ENCODE assay signal across 8 mouse cellular contexts in the genomic region with DNA sequence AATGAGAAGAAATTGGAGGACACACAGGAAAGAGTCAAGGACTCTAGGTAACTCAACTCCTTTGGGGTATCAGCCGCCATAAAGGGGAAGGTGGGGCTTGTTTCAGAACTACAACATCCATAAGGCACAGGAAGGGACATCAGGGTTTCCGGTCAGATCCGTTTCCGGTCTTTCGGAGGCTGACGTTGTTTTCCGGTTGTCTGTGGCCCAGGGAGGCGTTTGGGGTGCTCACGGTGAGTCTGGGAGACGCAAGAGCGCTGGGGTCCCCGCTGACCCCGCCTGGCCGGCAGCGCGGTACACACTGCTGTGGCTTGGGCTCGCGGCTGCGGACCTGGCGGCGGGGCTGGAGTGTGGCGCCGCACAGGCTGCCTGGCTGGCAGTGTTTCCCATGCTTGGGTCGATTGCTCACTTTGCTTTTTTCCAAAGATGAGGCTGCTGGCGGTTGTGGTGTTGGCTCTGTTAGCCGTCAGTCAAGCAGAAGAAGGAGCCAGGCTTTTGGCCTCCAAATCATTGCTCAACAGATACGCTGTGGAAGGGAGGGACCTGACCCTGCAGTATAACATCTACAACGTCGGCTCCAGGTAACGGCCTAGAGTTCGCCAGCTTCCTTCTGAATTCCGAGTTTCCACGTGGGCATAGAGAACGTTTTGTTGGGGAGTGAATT. TPM values are rescaled to one million over a fixed set of nuclear protein-coding genes. Genes with fewer than 3 reads are reported as not detected.
DNase-seq lines count a peak whose midpoint lies in the region; ATAC-seq and TF ChIP-seq lines count a peak whose summit lies in the region.

No protein-coding gene starts in this region.

- H3K9me3 ChIP-seq in embryonic facial prominence, embryonic 12.5 days = no peaks in the 10 kb centered on the region
- no peaks in the 10 kb centered on the region for H3K9me3 ChIP-seq in limb, embryonic 10.5 days (replicated peaks)
- H3K9me3 ChIP-seq in midbrain, embryonic 12.5 days = no peaks in the 10 kb centered on the region

- H3K4me2 ChIP-seq in embryonic facial prominence, embryonic 12.5 days (replicated peaks) = peak overlapping the region; percentile 82
- H3K4me2 ChIP-seq in midbrain, embryonic 12.5 days (replicated peaks) = peak overlapping the region; percentile 93

- H3K9ac ChIP-seq in embryonic facial prominence, embryonic 12.5 days = peak overlapping the region; percentile 88
- peak overlapping the region; percentile 91 for H3K9ac ChIP-seq in midbrain, embryonic 12.5 days (replicated peaks)

- peak; percentile 59; the same call in 1 of the 2 replicates for ATAC-seq in embryonic facial prominence, embryonic 12.5 days (ENCODE audit: insufficient number of reproducible peaks, insufficient read depth, low FRiP score, low TSS enrichment)
- ATAC-seq in midbrain, embryonic 12.5 days (ENCODE audit: low FRiP score, low read depth) = peak; percentile 86

- no peak overlapping the region for H3K27ac ChIP-seq in embryonic facial prominence, embryonic 12.5 days
- H3K27ac ChIP-seq in limb, embryonic 10.5 days = peak overlapping the region; percentile 87
- peak overlapping the region; percentile 52 for H3K27ac ChIP-seq in midbrain, embryonic 12.5 days (replicated peaks)
- H3K27ac ChIP-seq in small intestine, adult 2 months (ENCODE audit: insufficient read depth, low read depth, low read length) = peak overlapping the region; percentile 60; the same call in 1 of the 2 replicates

- peak; percentile 67 for TF ChIP-seq POLR2A in small intestine, adult 2 months (IDR thresholded peaks at IDR 0.05; ENCODE audit: low read depth, low read length)

- WGBS in embryonic facial prominence, embryonic 12.5 days = under 1% methylated on average over 34 of the region's 34 CpGs
- WGBS in limb, embryonic 10.5 days = under 1% methylated on average over 34 of the region's 34 CpGs
- under 1% methylated on average over 34 of the region's 34 CpGs for WGBS in midbrain, embryonic 12.5 days
- WGBS in small intestine, adult 2 months = under 1% methylated on average over 34 of the region's 34 CpGs

- no peak for TF ChIP-seq CTCF in small intestine, adult 2 months (IDR thresholded peaks at IDR 0.05; ENCODE audit: extremely low read depth, insufficient read length, insufficient replicate concordance, low read depth, low read length)

- peak overlapping the region; percentile 93 for H3K4me3 ChIP-seq in embryonic facial prominence, embryonic 12.5 days
- H3K4me3 ChIP-seq in limb, embryonic 10.5 days = peak overlapping the region; percentile 91
- H3K4me3 ChIP-seq in midbrain, embryonic 12.5 days = peak overlapping the region; percentile 97
- peak overlapping the region; percentile 98 for H3K4me3 ChIP-seq in small intestine, adult 2 months (ENCODE audit: low read depth, low read length)

- peaks cover 30% of the 10 kb centered on the region for H3K36me3 ChIP-seq in embryonic facial prominence, embryonic 12.5 days
- H3K36me3 ChIP-seq in limb, embryonic 10.5 days = peaks cover 39% of the 10 kb centered on the region
- H3K36me3 ChIP-seq in midbrain, embryonic 12.5 days = peaks cover 37% of the 10 kb centered on the region
- H3K36me3 ChIP-seq in small intestine, adult 2 months (ENCODE audit: control insufficient read depth, insufficient read depth, low read length) = peaks cover 18% of the 10 kb centered on the region

- no peaks in the 10 kb centered on the region for H3K27me3 ChIP-seq in embryonic facial prominence, embryonic 12.5 days
- no peaks in the 10 kb centered on the region for H3K27me3 ChIP-seq in limb, embryonic 10.5 days (ENCODE audit: low read depth, poor library complexity, severe bottlenecking)
- H3K27me3 ChIP-seq in midbrain, embryonic 12.5 days = no peaks in the 10 kb centered on the region
- H3K27me3 ChIP-seq in small intestine, adult 2 months (ENCODE audit: control insufficient read depth, insufficient read depth, low read length) = no peaks in the 10 kb centered on the region

- peaks cover 7% of the 10 kb centered on the region for H3K4me1 ChIP-seq in embryonic facial prominence, embryonic 12.5 days
- peaks cover 15% of the 10 kb centered on the region for H3K4me1 ChIP-seq in limb, embryonic 10.5 days
- H3K4me1 ChIP-seq in midbrain, embryonic 12.5 days = peaks cover 16% of the 10 kb centered on the region
- peaks cover 4% of the 10 kb centered on the region for H3K4me1 ChIP-seq in small intestine, adult 2 months (ENCODE audit: control insufficient read depth, insufficient read depth, insufficient read length, low read length)

- DNase-seq in 3T3-L1 (ENCODE audit: low read depth, low spot score) = peak; percentile 91
- DNase-seq in adrenal gland, postnatal 36 days = peak; percentile 82 to 84
- peak; percentile 89 to 90 for DNase-seq in heart, adult 18-20 months
- peak; percentile 80 for DNase-seq in kidney, adult 18-20 months
- DNase-seq in limb, embryonic 10.5 days (ENCODE audit: low spot score) = peak; percentile 86

RNA-seq across cellular contexts. Expression of a gene that starts 3.9 kb away (rescaled TPM):
- total RNA-seq in adrenal gland, postnatal 36 days (2021) = 100 to 1,000 TPM; 207 to 252 TPM
- polyA plus RNA-seq in embryonic facial prominence, embryonic 12.5 days (2016; fragmentation: Nextera tagmentation; extraction: Ambion mirVana) = 184 and 185 TPM in 2 replicates
- total RNA-seq in heart, adult 18-20 months (2021) = 10 to 100 TPM; 60.8 to 65.5 TPM
- polyA plus RNA-seq in limb, embryonic 10.5 days (2016; fragmentation: Nextera tagmentation; extraction: Ambion mirVana) = 199 and 202 TPM in 2 replicates
- 132 and 137 TPM in 2 replicates for polyA plus RNA-seq in midbrain, embryonic 12.5 days (2016; fragmentation: Nextera tagmentation; extraction: Ambion mirVana)
- 130 and 182 TPM in 2 replicates for polyA plus RNA-seq in small intestine, adult 2 months (2012; rRNA removed)

RNA-seq across cellular contexts. Expression of a gene that starts 26.0 kb away (rescaled TPM):
- total RNA-seq in adrenal gland, postnatal 36 days (2021) = 10 to 100 TPM; 73.3 to 74.2 TPM
- polyA plus RNA-seq in embryonic facial prominence, embryonic 12.5 days (2016; fragmentation: Nextera tagmentation; extraction: Ambion mirVana) = 57.5 and 63.7 TPM in 2 replicates
- 10 to 100 TPM; 72.4 to 78.7 TPM for total RNA-seq in heart, adult 18-20 months (2021)
- polyA plus RNA-seq in limb, embryonic 10.5 days (2016; fragmentation: Nextera tagmentation; extraction: Ambion mirVana) = 78.8 and 79.5 TPM in 2 replicates
- 64.7 and 71.2 TPM in 2 replicates for polyA plus RNA-seq in midbrain, embryonic 12.5 days (2016; fragmentation: Nextera tagmentation; extraction: Ambion mirVana)
- polyA plus RNA-seq in small intestine, adult 2 months (2012; rRNA removed) = 26.0 and 35.4 TPM in 2 replicates

RNA-seq across cellular contexts. Expression of a gene that starts 26.2 kb away (rescaled TPM):
- 10 to 100 TPM; 24.6 to 25.3 TPM for total RNA-seq in adrenal gland, postnatal 36 days (2021)
- 117 and 123 TPM in 2 replicates for polyA plus RNA-seq in embryonic facial prominence, embryonic 12.5 days (2016; fragmentation: Nextera tagmentation; extraction: Ambion mirVana)
- 10 to 100 TPM; 32.3 to 32.9 TPM for total RNA-seq in heart, adult 18-20 months (2021)
- polyA plus RNA-seq in limb, embryonic 10.5 days (2016; fragmentation: Nextera tagmentation; extraction: Ambion mirVana) = 103 and 119 TPM in 2 replicates
- 143 and 150 TPM in 2 replicates for polyA plus RNA-seq in midbrain, embryonic 12.5 days (2016; fragmentation: Nextera tagmentation; extraction: Ambion mirVana)
- polyA plus RNA-seq in small intestine, adult 2 months (2012; rRNA removed) = 49.5 and 110 TPM in 2 replicates

RNA-seq across cellular contexts. Expression of a gene that starts 26.7 kb away (rescaled TPM):
- 100 to 1,000 TPM; 142 to 148 TPM for total RNA-seq in adrenal gland, postnatal 36 days (2021)
- 144 and 146 TPM in 2 replicates for polyA plus RNA-seq in embryonic facial prominence, embryonic 12.5 days (2016; fragmentation: Nextera tagmentation; extraction: Ambion mirVana)
- 100 to 1,000 TPM; 102 to 104 TPM for total RNA-seq in heart, adult 18-20 months (2021)
- polyA plus RNA-seq in limb, embryonic 10.5 days (2016; fragmentation: Nextera tagmentation; extraction: Ambion mirVana) = 151 and 159 TPM in 2 replicates
- polyA plus RNA-seq in midbrain, embryonic 12.5 days (2016; fragmentation: Nextera tagmentation; extraction: Ambion mirVana) = 137 and 152 TPM in 2 replicates
- polyA plus RNA-seq in small intestine, adult 2 months (2012; rRNA removed) = 99.8 and 167 TPM in 2 replicates

RNA-seq across cellular contexts. Expression of a gene that starts 31.5 kb away (rescaled TPM):
- total RNA-seq in adrenal gland, postnatal 36 days (2021) = not detected
- polyA plus RNA-seq in embryonic facial prominence, embryonic 12.5 days (2016; fragmentation: Nextera tagmentation; extraction: Ambion mirVana) = 4.0 and 5.5 TPM in 2 replicates
- under 1 TPM in 1 of 2 experiments, not detected in 1; 0.26 TPM for total RNA-seq in heart, adult 18-20 months (2021)
- 1.7 and 3.7 TPM in 2 replicates for polyA plus RNA-seq in limb, embryonic 10.5 days (2016; fragmentation: Nextera tagmentation; extraction: Ambion mirVana)
- polyA plus RNA-seq in midbrain, embryonic 12.5 days (2016; fragmentation: Nextera tagmentation; extraction: Ambion mirVana) = 0.21 and 0.47 TPM in 2 replicates
- polyA plus RNA-seq in small intestine, adult 2 months (2012; rRNA removed) = 132 and 184 TPM in 2 replicates
